Mouse (Mus musculus) midbrain, postnatal 0 days (tissue): ENCODE data around the gene Timeless. TPM values are rescaled to one million over a fixed set of nuclear protein-coding genes. Genes with fewer than 3 reads are reported as not detected.
"Not testable (repeated sequence)": the region's sequence is repeated elsewhere in the genome, so short reads cannot be mapped to it uniquely, and the experiment has no call there.

Experiments
- ATAC-seq: fragments of 200-750 bp; cut with Nextera tagmentation; 2 replicates; pipeline ENCODE4 v1.8.0; 2017; ENCODE audit warnings: moderate number of reproducible peaks, mild to moderate bottlenecking, moderate TSS enrichment, moderate library complexity; ENCODE audit not compliant: low FRiP score
- DNase-seq: peaks from one replicate; pipeline ENCODE4 v3.0.0-alpha.2; 2015; ENCODE audit warnings: low spot score
- H3K27ac ChIP-seq: fragments of 300-500 bp; sonication (generic); 2 replicates; pipeline ENCODE4 v1.5.1; 2014; ENCODE audit warnings: low read depth, mild to moderate bottlenecking, low read length, mixed read lengths
- H3K27me3 ChIP-seq: fragments of 300-500 bp; sonication (generic); 2 replicates; pipeline ENCODE4 v1.6.1; 2014; ENCODE audit warnings: low read length, control low read depth, mixed read lengths; ENCODE audit not compliant: insufficient read depth
- H3K36me3 ChIP-seq: fragments of 300-500 bp; sonication (generic); 2 replicates; pipeline ENCODE4 v1.6.1; 2014; ENCODE audit warnings: low read length, control low read depth, mixed read lengths; ENCODE audit not compliant: insufficient read depth
- H3K4me1 ChIP-seq: fragments of 300-500 bp; sonication (generic); 2 replicates; pipeline ENCODE4 v1.6.1; 2014; ENCODE audit warnings: mild to moderate bottlenecking, control low read depth, antibody characterized with exemption, low read length, mixed read lengths; ENCODE audit not compliant: insufficient read depth
- H3K4me2 ChIP-seq: fragments of 300-500 bp; sonication (generic); 2 replicates; pipeline ENCODE4 v1.6.1; 2014; ENCODE audit warnings: low read depth, mild to moderate bottlenecking, low read length, mixed read lengths; ENCODE audit not compliant: poor library complexity, severe bottlenecking
- H3K4me3 ChIP-seq: fragments of 300-500 bp; sonication (generic); 2 replicates; pipeline ENCODE4 v1.5.1; 2014; ENCODE audit warnings: low read depth, mild to moderate bottlenecking, low read length, moderate library complexity
- H3K9ac ChIP-seq: fragments of 300-500 bp; sonication (generic); replicated peaks from 2 replicates; pipeline ENCODE4 v1.6.1; 2014; ENCODE audit warnings: mild to moderate bottlenecking, low read length, moderate library complexity, mixed read lengths; ENCODE audit not compliant: poor library complexity, severe bottlenecking
- H3K9me3 ChIP-seq: fragments of 300-500 bp; sonication (generic); 2 replicates; pipeline ENCODE4 v1.6.1; 2016; ENCODE audit warnings: low read length, control low read depth
- CTCF ChIP-seq: IDR thresholded peaks from 2 replicates; pipeline ENCODE4 v1.5.1; 2016; ENCODE audit warnings: antibody characterized with exemption, mild to moderate bottlenecking
- WGBS: fragments of 180-500 bp; shearing (Covaris S2); extraction: QIAGEN DNeasy Blood & Tissue Kit; methylation state at CpG from one replicate; pipeline ENCODE4 v1.1.7; 2014; 5-methylcytosine and 5-hydroxymethylcytosine counted together
- polyA plus RNA-seq: library from polyadenylated mRNA; unstranded; fragments of >200 nt; fragmentation: Nextera tagmentation; extraction: Ambion mirVana; gene quantifications from 2 replicates; pipeline ENCODE4 v1.2.1, GENCODE M21; 2015
- total RNA-seq: library from RNA; depleted of rRNA; stranded (reverse); fragments of >200 nt; gene quantifications from 2 replicates; pipeline ENCODE4 v1.2.3, GENCODE M21; 2014

Gene Timeless
- total and polyA plus RNA-seq, 2 experiments from 2014 or later: 7.7 to 14.6 TPM

DNA sequence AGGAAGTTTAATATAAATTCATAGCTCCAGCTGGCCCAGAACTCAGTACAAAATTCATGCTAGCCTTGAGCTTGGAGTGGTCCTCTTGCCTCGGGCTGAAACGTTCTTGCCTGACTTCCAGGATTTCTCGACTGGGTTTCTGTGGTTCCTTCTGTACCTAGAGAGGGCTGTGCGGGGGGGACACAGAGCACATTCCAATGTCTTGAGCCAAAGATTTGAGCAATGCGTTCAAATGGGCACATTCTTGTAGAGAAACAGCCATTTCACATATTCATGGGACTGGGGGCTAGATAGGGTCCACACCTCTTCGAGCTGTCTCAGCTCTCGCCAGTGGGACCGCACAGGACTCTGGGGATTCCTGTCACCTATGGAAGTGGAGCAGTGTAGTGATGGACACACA is 24.1 kb downstream of the Timeless start:
- Histone ChIP-seq H3K27me3 (no peaks in the 10 kb centered on the region), H3K9ac (no peak overlapping the region), H3K9me3 (no peaks in the 10 kb centered on the region), H3K4me1 (no peaks in the 10 kb centered on the region), H3K36me3 (peaks cover 14% of the 10 kb centered on the region), H3K4me2 (no peak overlapping the region), H3K27ac (no peak overlapping the region), H3K4me3 (no peak overlapping the region)
- WGBS: 89% methylated on average over 8 of the region's 8 CpGs
- DNase-seq: no peak
- ATAC-seq: no peak
- no peak for TF ChIP-seq CTCF

- H3K27me3 ChIP-seq: no peaks in the 10 kb centered on the region
- WGBS: 92% methylated on average over 8 of the region's 8 CpGs
- no peak overlapping the region for H3K4me2 ChIP-seq
- ATAC-seq (no peak), DNase-seq (no peak)
- peaks cover 11% of the 10 kb centered on the region for H3K36me3 ChIP-seq
- no peak for TF ChIP-seq CTCF
- no peaks in the 10 kb centered on the region for H3K4me1 ChIP-seq
- H3K27ac ChIP-seq: no peak overlapping the region
- H3K9me3 ChIP-seq: no peaks in the 10 kb centered on the region
- no peak overlapping the region for H3K9ac ChIP-seq
- no peak overlapping the region for H3K4me3 ChIP-seq
Measured at GRCm38 (mm10) chr10:128256328-128256727, 24.5 kb downstream of the Timeless start.

DNA sequence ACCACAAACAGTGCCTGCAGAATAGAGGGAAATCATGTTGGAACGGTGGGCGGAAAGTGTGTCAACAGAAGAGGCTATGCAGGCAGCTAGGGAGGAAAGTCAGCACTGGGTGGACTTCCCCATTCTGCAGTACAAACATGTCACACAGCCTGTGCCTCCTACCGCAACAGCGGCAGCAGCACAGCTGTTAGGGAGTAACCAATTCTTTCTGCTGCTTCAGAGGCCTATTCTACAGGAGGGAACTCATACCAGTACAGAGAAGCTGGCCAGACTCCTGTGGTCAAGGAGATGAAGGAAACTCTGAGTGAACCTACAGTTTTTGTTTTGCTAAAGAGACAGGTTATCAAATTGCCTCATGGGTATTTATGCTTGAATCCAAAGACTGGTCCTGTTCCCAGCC is 27.1 kb downstream of the Timeless start:
- Histone ChIP-seq H3K27me3 (no peaks in the 10 kb centered on the region), H3K4me3 (no peak overlapping the region), H3K27ac (no peak overlapping the region), H3K9me3 (no peaks in the 10 kb centered on the region), H3K4me1 (no peaks in the 10 kb centered on the region), H3K9ac (no peak overlapping the region), H3K4me2 (no peak overlapping the region), H3K36me3 (no peaks in the 10 kb centered on the region)
- 79% methylated on average over 4 of the region's 4 CpGs for WGBS
- TF ChIP-seq CTCF: no peak
- no peak for ATAC-seq
- no peak for DNase-seq

- no peak overlapping the region for H3K4me3 ChIP-seq
- WGBS: 91% methylated on average over 5 of the region's 5 CpGs
- no peaks in the 10 kb centered on the region for H3K4me1 ChIP-seq
- no peaks in the 10 kb centered on the region for H3K9me3 ChIP-seq
- H3K4me2 ChIP-seq: no peak overlapping the region
- TF ChIP-seq CTCF: no peak
- no peak overlapping the region for H3K9ac ChIP-seq
- no peak for ATAC-seq
- no peaks in the 10 kb centered on the region for H3K27me3 ChIP-seq
- no peak for DNase-seq
- H3K36me3 ChIP-seq: no peaks in the 10 kb centered on the region
- H3K27ac ChIP-seq: no peak overlapping the region
Measured at GRCm38 (mm10) chr10:128259946-128260345, 28.1 kb downstream of the Timeless start.

DNA sequence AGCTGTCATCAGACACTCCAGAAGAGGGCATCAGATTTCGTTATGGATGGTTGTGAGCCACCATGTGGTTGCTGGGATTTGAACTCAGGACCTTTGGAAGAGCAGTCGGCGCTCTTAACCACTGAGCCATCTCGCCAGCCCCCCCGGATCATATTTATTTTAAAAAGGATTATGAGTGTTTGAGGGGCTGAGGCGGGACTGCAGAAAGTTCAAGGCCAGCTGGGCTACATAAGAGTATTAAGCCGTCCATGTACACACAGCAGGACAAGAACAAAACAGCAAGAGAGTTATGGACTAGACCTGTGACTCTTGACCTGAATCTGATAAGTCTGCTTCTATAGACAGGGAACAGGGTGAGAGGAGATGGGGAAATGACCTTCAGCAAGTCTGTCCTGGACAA is 28.5 kb downstream of the Timeless start:
- H3K36me3 ChIP-seq, ATAC-seq, DNase-seq, H3K27ac ChIP-seq, H3K4me1 ChIP-seq, H3K9ac ChIP-seq, H3K27me3 ChIP-seq, H3K9me3 ChIP-seq, H3K4me2 ChIP-seq, H3K4me3 ChIP-seq: not testable (repeated sequence)
- WGBS: 88% methylated on average over 7 of the region's 7 CpGs

GRCm38 (mm10) chr10:128262300-128262699 is 30.4 kb downstream of the Timeless start:
- H3K4me2 ChIP-seq: no peak overlapping the region
- no peak for ATAC-seq
- H3K27me3 ChIP-seq: no peaks in the 10 kb centered on the region
- no peaks in the 10 kb centered on the region for H3K36me3 ChIP-seq
- no peaks in the 10 kb centered on the region for H3K9me3 ChIP-seq
- no peaks in the 10 kb centered on the region for H3K4me1 ChIP-seq
- no peak for TF ChIP-seq CTCF
- H3K27ac ChIP-seq: no peak overlapping the region
- H3K9ac ChIP-seq: no peak overlapping the region
- no peak for DNase-seq
- no peak overlapping the region for H3K4me3 ChIP-seq
- 85% methylated on average over 22 of the region's 22 CpGs for WGBS
